Mouse (Mus musculus) liver, adult (tissue): ENCODE measurements around the gene Tsc22d2.

ENCODE experiments used
- GATA4 ChIP-seq: IDR thresholded peaks from 2 replicates; pipeline ENCODE4 v1.6.1; 2014; ENCODE audit warnings: mild to moderate bottlenecking, low read length; ENCODE audit not compliant: insufficient replicate concordance

Gene Tsc22d2

GRCm38 (mm10) chr3:58414234-58414938 is at the start of gene Tsc22d2:
Gene Tsc22d2 (plus strand): TSS chr3:58414715.
- no peak for TF ChIP-seq GATA4

DNA sequence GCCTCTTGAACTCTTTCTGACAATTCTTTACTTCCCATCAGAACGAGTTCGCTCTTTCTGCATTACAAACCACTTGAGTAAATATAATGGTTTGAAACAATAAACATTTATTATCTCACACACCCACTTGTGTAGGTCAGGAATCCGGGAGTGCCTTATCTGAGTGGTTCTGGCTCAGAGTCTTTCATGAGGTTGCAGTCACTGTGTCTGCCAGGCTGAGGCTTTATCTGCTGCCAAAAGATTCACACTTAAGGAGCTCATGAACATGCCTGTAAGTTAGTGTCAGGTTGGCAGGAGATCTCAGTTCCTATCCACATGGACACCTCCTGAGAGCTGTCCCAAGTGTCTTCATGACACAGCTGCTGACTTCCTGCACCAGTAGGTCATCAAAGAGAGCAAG is 47.8 kb upstream of the Tsc22d2 start:
- no peak for TF ChIP-seq GATA4

GRCm38 (mm10) chr3:58370811-58371210 is 43.7 kb upstream of the Tsc22d2 start:
- TF ChIP-seq GATA4: no peak

- TF ChIP-seq GATA4: no peak
Measured at GRCm38 (mm10) chr3:58372066-58372904, 42.2 kb upstream of the Tsc22d2 start.

GRCm38 (mm10) chr3:58372905-58373208 is 41.7 kb upstream of the Tsc22d2 start:
- no peak for TF ChIP-seq GATA4

GRCm38 (mm10) chr3:58374281-58374680 is 40.2 kb upstream of the Tsc22d2 start:
- no peak for TF ChIP-seq GATA4

- TF ChIP-seq GATA4: no peak
Measured at GRCm38 (mm10) chr3:58376713-58377112, 37.8 kb upstream of the Tsc22d2 start.

- TF ChIP-seq GATA4: no peak
Measured at GRCm38 (mm10) chr3:58377589-58378134, 36.9 kb upstream of the Tsc22d2 start.

- TF ChIP-seq GATA4: no peak
Measured at GRCm38 (mm10) chr3:58382676-58383075, 31.8 kb upstream of the Tsc22d2 start.

- no peak for TF ChIP-seq GATA4
Measured at GRCm38 (mm10) chr3:58385060-58385459, 29.5 kb upstream of the Tsc22d2 start.

- no peak for TF ChIP-seq GATA4
Measured at GRCm38 (mm10) chr3:58388731-58389130, 25.8 kb upstream of the Tsc22d2 start.

GRCm38 (mm10) chr3:58398541-58398940 is 16.0 kb upstream of the Tsc22d2 start:
- no peak for TF ChIP-seq GATA4

- TF ChIP-seq GATA4: no peak
Measured at GRCm38 (mm10) chr3:58399931-58400330, 14.6 kb upstream of the Tsc22d2 start.

DNA sequence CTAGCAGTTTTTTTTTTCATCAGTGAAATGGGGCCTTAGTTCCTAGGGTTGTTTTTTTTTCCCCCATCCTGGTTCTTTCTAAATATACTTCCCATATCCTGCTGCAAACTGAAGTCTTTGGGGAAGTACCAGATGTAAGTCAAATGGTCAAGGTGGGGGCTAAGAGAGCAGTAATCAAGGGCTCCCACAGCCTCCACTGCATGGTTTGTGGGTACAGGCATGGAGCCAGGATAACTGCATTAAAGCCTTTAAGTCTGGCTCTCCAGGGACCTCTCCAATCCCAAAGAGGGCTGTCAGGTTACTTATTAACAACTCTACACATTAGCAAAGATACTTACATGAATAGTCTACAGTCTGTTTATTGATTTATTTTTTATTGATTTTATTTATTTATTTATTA is 2.8 kb upstream of the Tsc22d2 start:
- no peak for TF ChIP-seq GATA4

GRCm38 (mm10) chr3:58413671-58414070 is 844 bp upstream of the Tsc22d2 start:
- TF ChIP-seq GATA4: no peak
